ENCODE assay signal across 7 mouse cellular contexts in the genomic region with DNA sequence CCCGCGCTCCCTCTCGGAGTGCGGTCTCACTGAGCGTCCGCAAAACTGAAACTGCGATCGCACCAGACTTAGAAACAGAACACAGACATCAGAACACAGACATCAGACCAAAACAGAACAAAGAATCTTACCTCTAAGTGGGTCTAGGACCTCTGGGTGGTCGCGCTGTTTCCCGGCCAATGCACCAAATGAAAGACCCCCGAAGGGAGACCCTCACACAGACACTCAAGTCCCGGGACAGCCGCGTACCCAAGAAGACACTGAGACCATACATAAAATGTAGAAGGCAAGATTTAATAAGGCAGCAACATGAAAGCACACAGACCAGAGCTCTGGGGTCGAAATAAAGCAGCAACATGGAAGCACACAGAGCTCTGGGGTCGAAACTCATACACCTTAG.
DNase-seq lines count a peak whose midpoint lies in the region; TF ChIP-seq lines count a peak whose summit lies in the region.
"Not testable (repeated sequence)": the region's sequence is repeated elsewhere in the genome, so short reads cannot be mapped to it uniquely, and the experiment has no call there.

No protein-coding gene starts in this region.

- TF ChIP-seq EP300 in heart, adult 2 months (IDR thresholded peaks at IDR 0.05; ENCODE audit: insufficient read depth, low read depth, low read length): not testable (repeated sequence)

- not testable (repeated sequence) for H3K27ac ChIP-seq in cerebellum, adult 2 months (ENCODE audit: insufficient read depth, low read length); heart, adult 2 months

- H3K27me3 ChIP-seq in cerebellum, adult 2 months (ENCODE audit: control insufficient read depth, insufficient read depth, low read length); heart, adult 2 months (ENCODE audit: control insufficient read depth, insufficient read depth, low read length): not testable (repeated sequence)

- H3K79me2 ChIP-seq in heart, adult 2 months (replicated peaks; ENCODE audit: control insufficient read depth, insufficient read depth, low read length): not testable (repeated sequence)

- DNase-seq in adrenal gland, adult (ENCODE audit: inconsistent age in 2 of 2, low spot score in 1 of 2): peak; percentile 17 to 57
- DNase-seq in cerebellum, adult 2 months: peak; percentile 0 to 1
- peak; percentile 1 to 12 for DNase-seq in heart, adult 2 months
- peak; percentile 1 for DNase-seq in layer of hippocampus, adult 11-12 months (ENCODE audit: low spot score)
- peak; percentile 0 for DNase-seq in lung, postnatal 36 days
- DNase-seq in spleen, postnatal 10 days (ENCODE audit: low spot score in 2 of 2): peak; percentile 2
- peak; percentile 1 for DNase-seq in thymus, postnatal 4 days

- 98% methylated on average over 7 of the region's 17 CpGs for WGBS in cerebellum, adult 2 months
- 94% methylated on average over 7 of the region's 17 CpGs for WGBS in heart, adult 2 months

- H3K4me1 ChIP-seq in cerebellum, adult 2 months (ENCODE audit: control insufficient read depth, insufficient read depth, low read length); heart, adult 2 months (ENCODE audit: control insufficient read depth, insufficient read depth, low read length): not testable (repeated sequence)

- not testable (repeated sequence) for H3K9ac ChIP-seq in heart, adult 2 months (ENCODE audit: low read depth, low read length)

- TF ChIP-seq CTCF in cerebellum, adult 2 months (IDR thresholded peaks at IDR 0.05; ENCODE audit: borderline replicate concordance, insufficient read depth, low read depth, low read length); heart, adult 2 months (IDR thresholded peaks at IDR 0.05): not testable (repeated sequence)

- H3K36me3 ChIP-seq in heart, adult 2 months (ENCODE audit: control insufficient read depth, insufficient read depth, low read length): not testable (repeated sequence)

- TF ChIP-seq POLR2A in cerebellum, adult 2 months (IDR thresholded peaks at IDR 0.05; ENCODE audit: borderline replicate concordance, insufficient read depth, low read length); heart, adult 2 months (IDR thresholded peaks at IDR 0.05; ENCODE audit: insufficient read depth, low read depth, low read length): not testable (repeated sequence)

- not testable (repeated sequence) for H3K4me3 ChIP-seq in cerebellum, adult 2 months (replicated peaks; ENCODE audit: insufficient read depth, low read depth, low read length); heart, adult 2 months

- intact Hi-C loops in heart, adult 2 months (cut with DNase I): not testable (repeated sequence)
